Mouse (Mus musculus) layer of hippocampus, postnatal 25 days (tissue): ENCODE measurements around the gene Gm10337. TPM values are rescaled to one million over a fixed set of nuclear protein-coding genes. Genes with fewer than 3 reads are reported as not detected.
A peak's percentile ranks its signal among the peaks of the same experiment; 100 is the strongest.

Experiments used
- DNase-seq, 2 experiments: peaks; one replicate each; pipeline ENCODE4 v3.0.0; 2022; ENCODE audit warnings: mixed read lengths in 2 of 2, low spot score in 1 of 2; ENCODE audit errors: extremely low spot score in 1 of 2
- total RNA-seq, 2 experiments: library from RNA; stranded (reverse); gene quantifications; 2 replicates each; pipeline ENCODE4 v1.2.3; 2021

Gene Gm10337
- total RNA-seq, 2 experiments from 2014 or later = not detected

- no peak for DNase-seq
Measured at GRCm38 (mm10) chr15:102515791-102516190, 12.3 kb downstream of the Gm10337 start.

- no peak for DNase-seq
Measured at GRCm38 (mm10) chr15:102516293-102516692, 12.8 kb downstream of the Gm10337 start.

- peak; percentile 61 to 76 for DNase-seq
Measured at GRCm38 (mm10) chr15:102516728-102517404, 13.3 kb downstream of the Gm10337 start, which contains the start of gene Map3k12. Map3k12 (minus strand) TSS chr15:102517064.

- no peak for DNase-seq
Measured at GRCm38 (mm10) chr15:102517631-102517975, 14.1 kb downstream of the Gm10337 start.

- DNase-seq = peak; percentile 94 to 99
Measured at GRCm38 (mm10) chr15:102517976-102518858, 14.7 kb downstream of the Gm10337 start, which contains the start of gene Tarbp2. Tarbp2 (plus strand) TSS chr15:102518192.

GRCm38 (mm10) chr15:102518859-102519201 lies 15.3 kb downstream of the Gm10337 start:
- no peak for DNase-seq

- DNase-seq = no peak
Measured at GRCm38 (mm10) chr15:102519211-102520141, 16.0 kb downstream of the Gm10337 start.

- no peak for DNase-seq
Measured at GRCm38 (mm10) chr15:102520416-102520815, 16.9 kb downstream of the Gm10337 start.

- no peak for DNase-seq
Measured at GRCm38 (mm10) chr15:102521480-102521879, 18.0 kb downstream of the Gm10337 start.

- DNase-seq = peak; percentile 68 to 83
Measured at GRCm38 (mm10) chr15:102524892-102525485, 21.5 kb downstream of the Gm10337 start, which contains the start of gene Npff. Npff (minus strand) TSS chr15:102524942.

GRCm38 (mm10) chr15:102526111-102527002 lies 22.8 kb downstream of the Gm10337 start:
- no peak for DNase-seq

GRCm38 (mm10) chr15:102527936-102528335 lies 24.4 kb downstream of the Gm10337 start:
- DNase-seq = no peak

- DNase-seq = no peak
Measured at GRCm38 (mm10) chr15:102528396-102528795, 24.9 kb downstream of the Gm10337 start.

GRCm38 (mm10) chr15:102530566-102530965 lies 27.0 kb downstream of the Gm10337 start:
- DNase-seq = no peak

GRCm38 (mm10) chr15:102531586-102531985 lies 28.1 kb downstream of the Gm10337 start:
- DNase-seq = no peak

- DNase-seq = no peak
Measured at GRCm38 (mm10) chr15:102532106-102532900, 28.8 kb downstream of the Gm10337 start.

- DNase-seq = no peak
Measured at GRCm38 (mm10) chr15:102533926-102534325, 30.4 kb downstream of the Gm10337 start.

- DNase-seq = no peak
Measured at GRCm38 (mm10) chr15:102544801-102545200, 41.3 kb downstream of the Gm10337 start.
